Mouse (Mus musculus) hindbrain, embryonic 14.5 days (tissue): ENCODE results near the gene Lpp. TPM values are rescaled to one million over a fixed set of nuclear protein-coding genes. Genes with fewer than 3 reads are reported as not detected.

ENCODE experiments used
- ATAC-seq: fragments of 200-750 bp; cut with Nextera tagmentation; 2 replicates; pipeline ENCODE4 v1.8.0; 2017; ENCODE audit warnings: moderate number of reproducible peaks, mild to moderate bottlenecking, moderate TSS enrichment, moderate library complexity; ENCODE audit not compliant: low FRiP score
- DNase-seq: peaks from one replicate; pipeline ENCODE4 v3.0.0-alpha.2; 2015; ENCODE audit warnings: low spot score
- H3K27ac ChIP-seq: fragments of 300-500 bp; sonication (generic); 2 replicates; pipeline ENCODE4 v1.5.1; 2014; ENCODE audit warnings: mild to moderate bottlenecking, moderate library complexity
- H3K27me3 ChIP-seq: fragments of 300-500 bp; sonication (generic); 2 replicates; pipeline ENCODE4 v1.6.1; 2014; ENCODE audit warnings: mild to moderate bottlenecking, low read length, mixed read lengths; ENCODE audit not compliant: control insufficient read depth, insufficient read depth
- H3K36me3 ChIP-seq: fragments of 300-500 bp; sonication (generic); replicated peaks from 2 replicates; pipeline ENCODE4 v1.6.1; 2014; ENCODE audit not compliant: control insufficient read depth, insufficient read depth
- H3K4me1 ChIP-seq: fragments of 300-500 bp; sonication (generic); replicated peaks from 2 replicates; pipeline ENCODE4 v1.6.1; 2014; ENCODE audit warnings: antibody characterized with exemption, low read length, mixed read lengths; ENCODE audit not compliant: control insufficient read depth, insufficient read depth
- H3K4me2 ChIP-seq: fragments of 300-500 bp; sonication (generic); replicated peaks from 2 replicates; pipeline ENCODE4 v1.6.1; 2014; ENCODE audit warnings: mild to moderate bottlenecking, moderate library complexity
- H3K4me3 ChIP-seq: fragments of 300-500 bp; sonication (generic); replicated peaks from 2 replicates; pipeline ENCODE4 v1.5.1; 2014; ENCODE audit warnings: mild to moderate bottlenecking, low read length
- H3K9ac ChIP-seq: fragments of 300-500 bp; sonication (generic); 2 replicates; pipeline ENCODE4 v1.6.1; 2014
- H3K9me3 ChIP-seq: fragments of 300-500 bp; sonication (generic); 2 replicates; pipeline ENCODE4 v1.6.1; 2016; ENCODE audit warnings: low read length; ENCODE audit not compliant: control insufficient read depth
- WGBS: fragments of 180-500 bp; shearing (Covaris S2); extraction: QIAGEN DNeasy Blood & Tissue Kit; methylation state at CpG from one replicate; pipeline ENCODE4 v1.1.7; 2014; 5-methylcytosine and 5-hydroxymethylcytosine counted together
- polyA plus RNA-seq: library from polyadenylated mRNA; unstranded; fragments of >200 nt; fragmentation: Nextera tagmentation; extraction: Ambion mirVana; gene quantifications from 2 replicates; pipeline ENCODE4 v1.2.1, GENCODE M21; 2014

The Lpp gene
- polyA plus RNA-seq, 1 experiment from 2014 or later: 13.0 TPM

DNA sequence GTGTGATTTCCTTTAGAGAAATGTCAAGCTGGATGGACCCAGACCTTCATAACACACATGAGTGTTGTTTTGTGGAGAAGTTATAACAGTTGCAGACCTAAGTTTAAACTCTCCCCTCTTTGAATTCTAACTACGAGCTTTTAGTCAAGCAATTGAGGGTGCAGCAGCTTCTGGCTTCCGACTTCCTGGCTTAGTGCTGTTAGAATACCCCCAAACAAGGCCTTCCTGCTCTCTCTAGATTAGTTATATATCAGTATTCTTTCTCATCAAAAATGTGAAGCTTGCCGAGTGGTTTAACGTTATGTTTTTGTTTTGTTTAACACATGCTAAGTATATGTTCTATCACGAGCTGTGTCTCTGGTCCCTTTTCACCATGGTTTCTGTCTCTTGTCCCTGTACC lies 56.9 kb downstream of the Lpp start:
- ATAC-seq: no peak

GRCm38 (mm10) chr16:24451123-24451522 lies 57.8 kb downstream of the Lpp start:
- Histone ChIP-seq H3K4me2 (no peak overlapping the region), H3K9ac (no peak overlapping the region), H3K36me3 (no peaks in the 10 kb centered on the region), H3K27me3 (no peaks in the 10 kb centered on the region), H3K4me3 (no peak overlapping the region), H3K4me1 (no peaks in the 10 kb centered on the region; the same call in 1 of the 2 replicates), H3K27ac (no peak overlapping the region), H3K9me3 (no peaks in the 10 kb centered on the region)
- ATAC-seq: no peak
- DNase-seq: no peak
- 84% methylated on average over 5 of the region's 5 CpGs for WGBS

More for the DNA sequence above, 56.9 kb downstream of the Lpp start:
- no peak overlapping the region for H3K27ac ChIP-seq
- 70% methylated on average over 5 of the region's 5 CpGs for WGBS
- H3K27me3 ChIP-seq: no peaks in the 10 kb centered on the region
- no peak overlapping the region for H3K4me3 ChIP-seq
- DNase-seq: no peak
- H3K4me1 ChIP-seq: no peaks in the 10 kb centered on the region; the same call in 1 of the 2 replicates
- H3K36me3 ChIP-seq: no peaks in the 10 kb centered on the region
- no peak overlapping the region for H3K9ac ChIP-seq
- no peaks in the 10 kb centered on the region for H3K9me3 ChIP-seq
- H3K4me2 ChIP-seq: no peak overlapping the region

DNA sequence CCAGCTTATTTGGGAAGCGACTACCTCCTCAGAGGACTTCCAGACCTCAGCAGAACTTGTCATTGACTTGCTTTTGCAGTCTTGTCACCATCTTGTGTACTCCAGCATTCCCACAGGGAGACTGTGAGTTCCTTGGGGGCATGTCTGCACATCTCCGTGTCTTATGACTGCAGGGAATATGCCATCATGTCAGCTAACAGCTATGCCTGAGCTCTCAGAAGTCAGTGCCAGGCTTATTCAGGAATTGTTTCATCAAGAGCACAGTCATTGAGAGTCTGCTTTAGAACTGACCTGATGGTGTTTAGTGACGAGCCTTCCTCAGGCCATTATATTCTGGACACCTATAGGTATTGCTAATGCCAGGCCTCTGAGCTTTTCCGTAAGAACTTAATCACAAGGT lies 60.2 kb downstream of the Lpp start:
- WGBS: 92% methylated on average over 4 of the region's 4 CpGs
- no peaks in the 10 kb centered on the region for H3K36me3 ChIP-seq
- no peak for ATAC-seq

DNA sequence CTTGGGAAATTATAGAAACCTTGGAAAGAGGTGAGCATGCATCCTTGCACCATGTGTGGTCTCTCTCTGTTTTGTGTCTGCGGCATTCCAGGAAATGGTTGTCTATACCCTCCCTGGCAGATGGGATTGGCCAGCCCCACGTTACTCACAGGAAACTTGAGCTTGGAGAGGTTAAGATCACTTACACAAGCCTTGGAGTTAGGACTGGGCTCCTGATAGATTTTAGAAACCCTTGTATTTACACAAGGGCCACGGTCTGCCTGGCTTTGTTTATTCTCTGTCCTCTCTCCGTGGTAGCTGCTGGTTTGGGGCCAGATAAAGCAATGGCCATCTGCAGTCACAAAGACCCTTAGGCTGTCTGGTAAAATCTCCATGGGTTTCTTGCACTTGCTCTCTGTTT lies 61.2 kb downstream of the Lpp start:
- Histone ChIP-seq H3K36me3 (no peaks in the 10 kb centered on the region), H3K27ac (no peak overlapping the region), H3K4me3 (no peak overlapping the region), H3K4me1 (no peaks in the 10 kb centered on the region; the same call in 1 of the 2 replicates), H3K9me3 (no peaks in the 10 kb centered on the region), H3K9ac (no peak overlapping the region), H3K27me3 (no peaks in the 10 kb centered on the region), H3K4me2 (no peak overlapping the region)
- no peak for ATAC-seq
- 51% methylated on average over 4 of the region's 4 CpGs for WGBS
- no peak for DNase-seq

More for the DNA sequence above, 60.2 kb downstream of the Lpp start:
- Histone ChIP-seq H3K27me3 (no peaks in the 10 kb centered on the region), H3K9ac (no peak overlapping the region), H3K27ac (no peak overlapping the region), H3K4me2 (no peak overlapping the region), H3K4me1 (no peaks in the 10 kb centered on the region; the same call in 1 of the 2 replicates), H3K9me3 (no peaks in the 10 kb centered on the region), H3K4me3 (no peak overlapping the region)
- DNase-seq: no peak

GRCm38 (mm10) chr16:24455361-24455855 lies 62.1 kb downstream of the Lpp start:
- Histone ChIP-seq H3K4me2 (no peak overlapping the region), H3K27ac (no peak overlapping the region), H3K9ac (no peak overlapping the region), H3K9me3 (no peaks in the 10 kb centered on the region), H3K4me3 (no peak overlapping the region), H3K36me3 (no peaks in the 10 kb centered on the region), H3K4me1 (no peaks in the 10 kb centered on the region; the same call in 1 of the 2 replicates), H3K27me3 (no peaks in the 10 kb centered on the region)
- 62% methylated on average over 3 of the region's 3 CpGs for WGBS
- ATAC-seq (no peak), DNase-seq (no peak)

- WGBS: 97% methylated on average over 2 of the region's 2 CpGs
- no peaks in the 10 kb centered on the region for H3K4me1 ChIP-seq
Measured at GRCm38 (mm10) chr16:24463842-24464241, 70.5 kb downstream of the Lpp start.

GRCm38 (mm10) chr16:24464436-24464835 lies 71.1 kb downstream of the Lpp start:
- H3K27ac ChIP-seq: no peak overlapping the region
- no peak for DNase-seq
- H3K4me3 ChIP-seq: no peak overlapping the region
- no peaks in the 10 kb centered on the region for H3K4me1 ChIP-seq
- H3K27me3 ChIP-seq: no peaks in the 10 kb centered on the region
- ATAC-seq: no peak
- H3K36me3 ChIP-seq: no peaks in the 10 kb centered on the region
- no peak overlapping the region for H3K4me2 ChIP-seq
- no peaks in the 10 kb centered on the region for H3K9me3 ChIP-seq
- WGBS: 79% methylated on average over 5 of the region's 5 CpGs
- no peak overlapping the region for H3K9ac ChIP-seq

More at GRCm38 (mm10) chr16:24463842-24464241, 70.5 kb downstream of the Lpp start:
- no peak overlapping the region for H3K9ac ChIP-seq
- no peaks in the 10 kb centered on the region for H3K36me3 ChIP-seq
- H3K9me3 ChIP-seq: no peaks in the 10 kb centered on the region
- no peaks in the 10 kb centered on the region for H3K27me3 ChIP-seq
- H3K4me2 ChIP-seq: no peak overlapping the region
- DNase-seq (no peak), ATAC-seq (no peak)
- H3K27ac ChIP-seq: no peak overlapping the region
- H3K4me3 ChIP-seq: no peak overlapping the region

GRCm38 (mm10) chr16:24465633-24466032 lies 72.3 kb downstream of the Lpp start:
- no peak for ATAC-seq

GRCm38 (mm10) chr16:24467544-24468290 lies 74.4 kb downstream of the Lpp start:
- no peak for ATAC-seq
- Histone ChIP-seq H3K4me3 (no peak overlapping the region), H3K36me3 (no peaks in the 10 kb centered on the region), H3K27me3 (no peaks in the 10 kb centered on the region), H3K9ac (no peak overlapping the region), H3K4me2 (no peak overlapping the region), H3K9me3 (no peaks in the 10 kb centered on the region), H3K27ac (no peak overlapping the region), H3K4me1 (no peaks in the 10 kb centered on the region)
- WGBS: 91% methylated on average over 17 of the region's 17 CpGs
- no peak for DNase-seq

More at GRCm38 (mm10) chr16:24465633-24466032, 72.3 kb downstream of the Lpp start:
- 89% methylated on average over 5 of the region's 5 CpGs for WGBS
- Histone ChIP-seq H3K36me3 (no peaks in the 10 kb centered on the region), H3K27ac (no peak overlapping the region), H3K9ac (no peak overlapping the region), H3K9me3 (no peaks in the 10 kb centered on the region), H3K4me2 (no peak overlapping the region), H3K4me1 (no peaks in the 10 kb centered on the region), H3K4me3 (no peak overlapping the region), H3K27me3 (no peaks in the 10 kb centered on the region)
- no peak for DNase-seq
